Mouse (Mus musculus) ES-E14 (cell line): Measurements from ENCODE around the gene Hinfp. TPM values are rescaled to one million over a fixed set of nuclear protein-coding genes. Genes with fewer than 3 reads are reported as not detected.

Source experiments
- DNase-seq: peaks from one replicate; pipeline ENCODE4 v3.0.0-alpha.2; 2013; ENCODE audit warnings: low read depth, low spot score
- H3K27ac ChIP-seq: 2 replicates; pipeline ENCODE4 v1.5.1; 2012; ENCODE audit warnings: low read depth, mild to moderate bottlenecking, low read length, moderate library complexity, mixed read lengths; ENCODE audit not compliant: poor library complexity, insufficient read depth, severe bottlenecking
- H3K36me3 ChIP-seq: 2 replicates; pipeline ENCODE4 v1.6.1; 2012; ENCODE audit warnings: mild to moderate bottlenecking, low read length, moderate library complexity, mixed read lengths; ENCODE audit not compliant: control insufficient read depth, poor library complexity, insufficient read depth, severe bottlenecking
- H3K4me1 ChIP-seq, 2 experiments: fragments of 150-350 bp in 1 of 2; sonication (generic) in 1 of 2; 2 replicates each; pipeline ENCODE4 v1.6.1; 2012; ENCODE audit warnings: low read length in 2 of 2, mild to moderate bottlenecking in 1 of 2, mixed read lengths in 1 of 2; ENCODE audit not compliant: control insufficient read depth in 2 of 2, insufficient read depth in 2 of 2, poor library complexity in 1 of 2
- H3K4me3 ChIP-seq, 2 experiments: fragments of 150-350 bp in 1 of 2; sonication (generic) in 1 of 2; 2 replicates each; pipeline ENCODE4 v1.5.1; 2012; ENCODE audit warnings: low read length in 2 of 2, low read depth in 1 of 2, mild to moderate bottlenecking in 1 of 2, mixed read lengths in 1 of 2; ENCODE audit not compliant: insufficient read depth in 1 of 2, poor library complexity in 1 of 2, severe bottlenecking in 1 of 2
- H3K9ac ChIP-seq: 2 replicates; pipeline ENCODE4 v1.6.1; 2012; ENCODE audit warnings: low read depth, mild to moderate bottlenecking, low read length, mixed read lengths; ENCODE audit not compliant: poor library complexity, insufficient read depth, severe bottlenecking
- H3K9me3 ChIP-seq: fragments of 150-350 bp; sonication (generic); 2 replicates; pipeline ENCODE4 v1.6.1; 2012; ENCODE audit warnings: low read depth, mild to moderate bottlenecking, low read length; ENCODE audit not compliant: control insufficient read depth, insufficient read depth
- CHD2 ChIP-seq: IDR thresholded peaks from 2 replicates; pipeline ENCODE4 v1.6.1; 2014; ENCODE audit warnings: mild to moderate bottlenecking, low read depth, low read length, inconsistent platforms
- HCFC1 ChIP-seq: IDR thresholded peaks from 2 replicates; pipeline ENCODE4 v1.6.1; 2012; ENCODE audit warnings: low read length, inconsistent platforms, borderline replicate concordance; ENCODE audit not compliant: insufficient read depth
- MAFK ChIP-seq: IDR thresholded peaks from 2 replicates; pipeline ENCODE4 v1.6.1; 2014; ENCODE audit warnings: mild to moderate bottlenecking, low read depth, low read length, inconsistent platforms; ENCODE audit not compliant: insufficient read depth
- ZC3H11A ChIP-seq: IDR thresholded peaks from 2 replicates; pipeline ENCODE4 v1.6.1; 2012; ENCODE audit warnings: low read depth, mild to moderate bottlenecking, inconsistent platforms, low read length, borderline replicate concordance
- ZNF384 ChIP-seq: IDR thresholded peaks from 2 replicates; pipeline ENCODE4 v1.6.1; 2012; ENCODE audit warnings: low read depth, low read length, inconsistent platforms
- in situ Hi-C, 2 experiments: fragments of 600-800 bp; cut with MboI; formaldehyde crosslinking; loops; one replicate each; pipeline ENCODE4 v1.15.1; 2025; ENCODE audit warnings: low sequenced_read_pairs in 2 of 2, inconsistent platforms in 1 of 2; ENCODE audit not compliant: unreplicated experiment in 2 of 2
- total RNA-seq: library from RNA; depleted of rRNA; stranded (reverse); fragments of 300-350 nt; gene quantifications from 2 replicates; pipeline ENCODE4 v1.2.3, GENCODE M21; 2012

Hinfp gene
- total RNA-seq, 1 experiment: 29.1 TPM

GRCm38 (mm10) chr9:44255136-44255521, 50.3 kb downstream of the Hinfp start:
- no peak for TF ChIP-seq MAFK
- no peak for TF ChIP-seq HCFC1
- TF ChIP-seq ZC3H11A: no peak
- no peak for TF ChIP-seq ZNF384
- TF ChIP-seq CHD2: no peak
- no peak for DNase-seq
- Histone ChIP-seq H3K36me3 (no peaks in the 10 kb centered on the region), H3K9me3 (no peaks in the 10 kb centered on the region), H3K4me1 (peaks cover 0 to 5% of the 10 kb centered on the region in 2 experiments; a peak in 2 of 4 replicates), H3K27ac (no peak overlapping the region), H3K4me3 (no peak overlapping the region), H3K9ac (no peak overlapping the region)
- in situ Hi-C loops: no loop called here

- in situ Hi-C loops: no loop called here
- Histone ChIP-seq H3K27ac (no peak overlapping the region), H3K9ac (no peak overlapping the region)
These were observed 50.8 kb downstream of the Hinfp start for GRCm38 (mm10) chr9:44254508-44255135.

DNA sequence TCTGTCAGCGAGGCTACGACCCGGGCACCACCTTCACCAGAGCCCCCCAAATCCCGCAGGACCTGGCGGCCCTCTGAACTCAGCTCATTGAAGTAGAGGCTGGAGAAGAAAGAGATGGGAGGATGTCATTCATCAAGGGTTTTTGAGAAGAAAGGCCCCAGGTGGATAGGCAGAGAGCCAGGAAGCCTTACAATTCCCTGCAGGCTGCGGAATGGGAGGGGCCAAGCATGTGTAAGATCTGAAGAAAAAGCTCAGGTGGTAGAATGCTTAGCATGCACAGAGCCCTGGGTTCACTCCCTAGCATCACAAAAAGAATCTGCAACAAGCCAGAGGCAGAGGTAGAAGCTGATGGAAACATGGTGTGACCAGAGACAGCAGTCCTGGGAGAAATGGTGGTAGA, 52.0 kb downstream of the Hinfp start:
- Histone ChIP-seq H3K27ac (no peak overlapping the region), H3K4me3 (no peak overlapping the region), H3K36me3 (no peaks in the 10 kb centered on the region), H3K9ac (no peak overlapping the region), H3K4me1 (peaks cover 0 to 9% of the 10 kb centered on the region in 2 experiments; a peak in 2 of 4 replicates), H3K9me3 (no peaks in the 10 kb centered on the region)
- TF ChIP-seq ZC3H11A (no peak), ZNF384 (no peak), HCFC1 (no peak), CHD2 (no peak), MAFK (no peak)
- in situ Hi-C loops: no loop called here
- DNase-seq: no peak

More at GRCm38 (mm10) chr9:44254508-44255135, 50.8 kb downstream of the Hinfp start:
- DNase-seq: no peak
- Histone ChIP-seq H3K36me3 (no peaks in the 10 kb centered on the region), H3K4me1 (peaks cover 0 to 7% of the 10 kb centered on the region in 2 experiments; a peak in 2 of 4 replicates), H3K9me3 (no peaks in the 10 kb centered on the region), H3K4me3 (no peak overlapping the region)
- no peak for TF ChIP-seq ZNF384
- no peak for TF ChIP-seq ZC3H11A

- Histone ChIP-seq H3K36me3 (no peaks in the 10 kb centered on the region), H3K4me1 (peaks cover 0 to 9% of the 10 kb centered on the region in 2 experiments; a peak in 2 of 4 replicates), H3K27ac (no peak within 1 kb of the TSS), H3K9me3 (no peaks in the 10 kb centered on the region), H3K4me3 (no peak within 1 kb of the TSS), H3K9ac (no peak within 1 kb of the TSS)
- no peak for DNase-seq
- in situ Hi-C loops: no loop called here
- TF ChIP-seq HCFC1 (no peak), MAFK (no peak), ZC3H11A (no peak), CHD2 (no peak), ZNF384 (no peak)
These were observed 54.2 kb downstream of the Hinfp start, which contains the start of gene Pdzd3 for GRCm38 (mm10) chr9:44251314-44251713. Pdzd3 (minus strand) TSS chr9:44251471.

- H3K9ac ChIP-seq: no peak overlapping the region
- H3K4me3 ChIP-seq: no peak overlapping the region
- TF ChIP-seq HCFC1: no peak
- TF ChIP-seq ZNF384: no peak
- TF ChIP-seq CHD2: no peak
- TF ChIP-seq ZC3H11A: no peak
- no peak for TF ChIP-seq MAFK
- H3K4me1 ChIP-seq: peaks cover 0 to 9% of the 10 kb centered on the region in 2 experiments; a peak in 2 of 4 replicates
- no peak for DNase-seq
- in situ Hi-C loops: no loop called here
- no peaks in the 10 kb centered on the region for H3K9me3 ChIP-seq
- no peak overlapping the region for H3K27ac ChIP-seq
- no peaks in the 10 kb centered on the region for H3K36me3 ChIP-seq
These were observed 55.0 kb downstream of the Hinfp start for GRCm38 (mm10) chr9:44250445-44250844.
